Mouse (Mus musculus) MEL-GATA-1-ER (cell line): ENCODE results near the gene Prex1.

ENCODE experiments used
- DNase-seq: peaks from one replicate; pipeline ENCODE4 v3.0.0-alpha.2; 2012; ENCODE audit warnings: low read depth; ENCODE audit errors: extremely low read depth

Prex1 gene

DNA sequence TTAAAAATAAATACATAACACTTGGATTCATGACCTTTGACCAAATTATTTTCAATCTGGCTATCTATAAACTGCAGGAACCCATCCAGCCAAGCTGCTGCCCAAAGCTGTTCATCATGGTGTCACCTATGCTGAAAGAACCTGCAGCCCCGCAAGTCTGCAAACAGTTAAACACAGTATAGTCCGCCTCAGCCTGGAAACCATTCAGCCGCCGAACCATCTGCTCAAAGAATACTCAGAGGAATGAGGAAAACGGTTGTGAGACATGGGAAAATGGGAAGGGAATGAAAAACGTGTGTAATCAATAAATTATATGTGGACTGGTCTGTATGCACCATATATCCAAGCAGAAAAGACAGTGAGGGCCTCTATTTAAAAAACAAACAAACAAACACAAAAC, 13.3 kb upstream of the Prex1 start:
- no peak for DNase-seq

DNA sequence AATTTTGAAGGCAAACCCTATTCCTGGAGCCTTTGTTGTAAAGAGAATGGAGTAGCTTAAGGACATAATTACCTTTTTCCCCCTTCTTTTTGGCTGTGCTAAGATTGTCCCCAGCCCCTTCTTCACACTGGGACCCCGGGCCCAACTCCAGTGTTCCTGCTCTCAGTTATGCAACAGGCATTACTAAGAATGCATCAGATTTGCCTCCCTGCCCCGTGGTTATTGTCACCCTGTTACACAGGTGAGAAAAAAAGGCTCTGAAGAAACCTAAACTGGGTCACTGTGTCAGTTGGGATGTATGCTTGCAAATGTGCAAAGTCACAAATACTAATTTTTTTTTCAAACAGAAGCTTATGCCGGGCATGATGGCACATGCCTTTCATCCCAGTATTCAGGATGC, 6.8 kb upstream of the Prex1 start:
- DNase-seq = no peak

DNA sequence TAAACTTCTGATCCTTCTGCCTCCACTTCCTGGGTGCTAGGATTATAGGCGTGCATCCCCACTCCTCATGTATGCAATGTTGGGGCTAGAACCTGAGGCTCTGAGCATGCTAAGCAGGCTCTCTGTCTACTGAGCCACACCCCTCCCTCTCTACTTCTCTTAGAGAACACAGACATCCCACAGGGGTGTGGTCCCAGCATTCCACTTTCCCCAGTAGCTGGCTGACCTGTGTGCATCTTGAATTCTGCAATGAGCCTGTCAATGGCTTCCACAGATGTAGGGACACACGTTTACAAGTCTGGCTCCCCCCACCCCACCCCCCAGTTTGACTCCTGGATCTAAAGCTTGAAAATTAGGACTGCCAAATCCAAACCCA, 6.3 kb upstream of the Prex1 start:
- no peak for DNase-seq

DNA sequence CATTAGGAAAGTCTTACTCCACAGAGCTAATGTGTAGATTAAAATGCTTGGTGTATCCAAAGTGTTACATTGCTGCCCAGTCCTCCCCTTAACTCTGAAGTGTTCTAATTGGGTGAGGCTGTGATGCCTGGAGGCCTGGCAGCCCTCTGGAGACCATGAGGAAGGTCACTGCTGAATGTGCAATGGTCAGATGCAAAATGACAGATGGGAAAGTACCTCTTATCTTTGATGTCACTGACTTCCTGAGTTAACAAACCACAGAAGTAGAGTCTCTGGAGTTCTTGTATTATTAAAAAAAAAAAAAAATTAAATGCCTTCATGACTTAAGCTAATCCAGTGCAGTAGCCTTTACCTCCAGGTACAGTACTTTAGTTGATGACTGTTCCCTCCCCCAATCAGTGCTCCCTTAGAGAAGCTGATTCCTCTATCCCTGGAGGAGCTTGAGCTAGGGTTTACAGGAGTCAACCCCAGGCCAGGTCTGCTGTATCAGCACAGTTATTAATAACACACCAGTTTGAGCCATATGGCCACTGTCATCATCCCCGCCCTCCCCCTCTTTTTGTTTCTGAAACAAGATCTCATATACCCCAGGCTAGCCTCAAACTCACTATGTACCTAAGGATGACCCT, 5.8 kb upstream of the Prex1 start:
- peak; percentile 47 for DNase-seq

DNA sequence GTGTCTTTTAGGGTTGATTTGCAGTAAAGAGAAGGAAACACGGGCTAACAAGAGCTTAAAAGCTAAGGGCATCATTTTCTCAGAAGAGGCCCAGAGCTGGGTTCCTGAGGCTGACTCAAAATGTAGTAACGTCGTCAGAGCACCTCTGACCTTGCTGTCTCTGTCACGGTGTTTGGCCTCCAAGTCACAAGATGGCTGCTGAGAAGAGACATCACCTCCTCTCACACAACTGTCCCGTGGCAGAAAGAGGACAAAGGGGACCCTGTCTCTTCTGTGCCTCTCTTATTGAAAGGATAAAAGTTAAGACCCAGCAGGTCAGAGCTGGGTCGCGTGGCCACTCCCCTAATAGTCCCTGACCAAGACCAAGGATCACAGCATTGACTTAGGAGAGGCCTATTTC, 2.4 kb upstream of the Prex1 start:
- no peak for DNase-seq

DNA sequence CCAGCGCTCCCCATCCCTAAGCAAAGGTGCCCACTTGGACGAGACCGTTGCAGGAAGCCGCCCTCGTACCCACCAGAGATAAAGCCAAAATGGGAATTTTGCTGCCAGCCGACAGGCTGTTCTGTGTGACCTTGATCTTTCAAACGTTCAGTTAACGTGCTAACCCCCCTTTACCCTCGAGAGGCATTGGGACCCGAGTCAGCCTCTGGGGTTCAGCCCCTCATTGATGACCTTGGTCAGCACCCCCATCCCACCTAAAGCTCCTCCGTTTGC, 731 bp upstream of the Prex1 start:
- no peak for DNase-seq

DNA sequence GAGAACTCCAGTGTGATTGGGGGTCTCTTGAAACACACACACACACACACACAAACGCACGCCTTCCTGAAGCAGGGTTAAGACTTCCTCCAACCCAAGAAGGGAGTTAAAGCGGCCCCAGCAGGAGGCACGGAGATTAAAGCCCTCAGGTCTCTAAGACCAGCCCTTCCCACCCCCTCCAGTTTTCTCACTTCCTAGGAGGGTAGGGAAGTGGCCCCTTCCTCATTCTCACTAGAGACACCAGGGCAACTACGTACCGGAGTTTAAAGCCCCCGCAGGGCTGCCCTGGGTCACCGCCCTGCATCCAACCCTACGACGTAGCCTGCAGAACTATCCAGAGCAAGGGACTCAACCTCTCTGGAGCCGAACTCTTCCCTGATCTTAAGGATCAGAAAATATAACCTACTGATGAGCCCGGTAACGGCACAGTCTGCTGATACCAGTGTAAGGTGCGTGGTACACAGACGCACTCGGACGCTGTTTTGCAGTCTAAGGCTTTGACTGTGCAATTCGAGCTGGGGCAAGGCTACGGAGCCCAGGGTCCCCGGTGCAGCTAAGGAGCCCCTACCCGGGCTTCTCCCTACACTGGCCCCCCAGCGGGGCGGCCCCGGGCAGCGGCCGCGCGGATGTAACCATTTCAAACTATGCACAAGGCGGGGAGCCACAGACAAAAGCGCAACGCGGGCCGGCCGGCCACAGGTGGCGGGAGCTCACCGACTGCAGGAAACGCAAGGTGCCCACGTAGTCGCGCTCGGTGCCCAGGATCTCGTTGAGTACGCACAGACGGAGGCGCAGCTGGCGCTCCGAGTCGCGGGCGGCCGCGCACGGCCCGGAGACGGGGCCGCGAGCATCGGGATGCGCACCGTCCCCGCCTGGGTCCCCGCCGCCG, 587 bp downstream of the Prex1 start:
- peak; percentile 65 for DNase-seq

DNA sequence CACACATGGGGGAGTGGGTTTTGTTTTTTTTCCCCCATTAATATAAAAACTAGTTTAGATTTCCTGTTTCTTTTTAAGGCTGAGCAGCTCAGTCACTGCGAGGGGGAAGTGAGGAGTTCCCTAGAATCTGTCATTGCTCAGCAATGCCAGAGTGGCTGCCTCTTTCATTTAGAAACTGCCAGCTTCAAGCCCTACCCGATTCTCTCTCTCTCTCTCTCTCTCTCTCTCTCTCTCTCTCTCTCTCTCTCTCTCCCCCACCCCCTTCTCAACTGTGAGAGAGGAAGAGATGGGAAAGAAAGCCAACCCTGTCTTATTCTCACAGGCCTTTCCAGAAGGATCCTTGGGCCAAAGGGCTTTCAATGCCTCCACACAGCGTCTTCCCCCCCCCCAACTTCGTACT, 1.3 kb downstream of the Prex1 start:
- peak; percentile 52 for DNase-seq

DNA sequence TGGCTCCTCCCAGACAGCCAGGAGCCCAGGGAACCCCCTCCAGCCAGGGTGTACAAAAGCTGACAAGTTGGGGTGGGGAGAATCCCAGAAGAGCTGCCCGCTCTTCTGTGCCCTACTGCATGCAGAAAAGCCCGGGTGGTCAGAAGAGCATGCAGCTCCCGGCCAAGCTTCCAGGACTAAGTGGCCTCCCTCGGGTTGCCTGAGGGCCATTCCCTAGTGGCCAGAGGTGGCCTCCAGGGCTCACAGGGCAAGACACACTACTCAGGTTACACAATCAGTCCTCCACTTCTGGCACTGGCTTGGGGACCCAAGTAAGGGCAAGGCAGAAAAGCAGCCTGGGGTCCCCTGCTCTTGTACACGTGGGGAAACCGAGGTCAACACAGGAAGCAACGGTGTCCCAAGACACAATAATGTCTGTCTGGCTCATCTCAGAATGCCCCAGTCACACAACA, 1.9 kb downstream of the Prex1 start:
- no peak for DNase-seq

DNA sequence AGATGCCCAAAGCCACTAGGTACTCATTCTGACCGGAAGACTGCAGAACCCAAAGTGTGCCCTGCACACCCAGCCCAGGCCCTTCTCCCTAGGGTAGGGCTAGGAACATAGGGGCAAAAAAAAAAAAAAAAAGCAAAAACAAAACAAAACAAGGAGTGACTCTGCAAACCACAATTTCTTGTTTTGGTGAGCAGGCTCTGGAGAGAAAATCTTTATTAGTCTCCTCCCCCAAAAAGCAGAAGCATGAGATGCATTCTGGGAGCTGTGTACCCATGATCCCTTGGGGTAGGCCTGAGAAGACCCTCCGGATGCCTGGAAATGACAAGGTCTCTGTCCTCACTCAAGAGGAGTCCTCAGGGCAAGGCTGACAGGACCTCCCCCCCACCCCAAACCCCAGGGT, 3.7 kb downstream of the Prex1 start:
- peak; percentile 57 for DNase-seq

DNA sequence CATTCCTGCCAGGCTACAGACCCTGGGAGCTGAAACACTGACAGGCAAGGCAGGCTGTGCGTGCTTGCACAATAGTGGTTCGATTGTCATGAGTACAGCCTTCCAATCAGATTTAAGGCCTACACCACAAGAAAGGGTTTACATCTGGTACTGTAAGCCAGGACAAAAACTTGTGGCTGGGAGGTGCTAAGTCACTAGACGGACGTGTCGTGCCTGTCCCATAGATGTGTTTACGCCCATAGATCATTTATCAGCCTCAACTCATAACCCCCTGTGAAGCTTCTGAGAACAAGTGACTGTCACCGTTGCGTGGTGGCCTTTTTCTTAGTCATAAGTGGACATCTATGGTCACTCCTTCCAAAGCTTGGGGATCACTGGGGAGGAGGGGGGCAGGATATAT, 5.3 kb downstream of the Prex1 start:
- no peak for DNase-seq

DNA sequence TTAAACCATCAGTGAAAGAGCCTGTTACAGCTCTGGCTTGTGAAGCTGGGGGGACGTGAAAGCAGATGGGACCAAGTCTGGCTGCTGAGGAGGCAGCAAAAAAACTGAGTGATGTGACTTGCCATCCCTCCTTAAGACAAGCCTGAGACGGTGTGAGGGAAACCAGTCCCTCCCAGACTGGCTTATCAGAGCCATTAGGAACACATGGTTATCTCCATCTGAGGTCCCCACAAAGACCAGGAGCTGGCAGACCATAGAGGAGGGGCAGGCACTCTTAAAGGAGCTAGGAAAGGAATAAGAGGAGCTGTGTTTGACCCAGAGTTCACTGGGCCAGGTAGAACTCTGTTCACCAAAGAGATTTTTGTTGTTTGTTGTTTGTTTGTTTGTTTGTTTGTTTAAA, 7.1 kb downstream of the Prex1 start:
- DNase-seq = peak; percentile 51

DNA sequence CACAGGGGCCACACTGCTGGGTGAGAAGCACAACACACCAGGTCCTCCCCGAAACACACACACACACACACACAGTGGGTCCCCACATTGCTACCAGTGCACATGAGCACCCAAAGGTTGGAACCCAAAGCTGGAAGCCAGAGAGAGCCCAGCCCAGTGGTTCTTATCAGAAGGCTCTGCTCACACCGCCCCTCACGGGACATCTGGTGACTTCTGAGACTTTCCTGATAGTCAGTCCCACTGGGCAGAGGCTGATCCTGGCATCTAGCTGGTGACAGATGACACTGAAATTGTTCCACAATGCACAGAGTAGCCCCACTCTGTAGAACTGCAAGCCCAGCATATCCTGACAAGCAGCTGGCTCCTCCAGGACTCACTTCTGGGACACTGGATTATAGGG, 10.1 kb downstream of the Prex1 start:
- peak; percentile 41 for DNase-seq

DNA sequence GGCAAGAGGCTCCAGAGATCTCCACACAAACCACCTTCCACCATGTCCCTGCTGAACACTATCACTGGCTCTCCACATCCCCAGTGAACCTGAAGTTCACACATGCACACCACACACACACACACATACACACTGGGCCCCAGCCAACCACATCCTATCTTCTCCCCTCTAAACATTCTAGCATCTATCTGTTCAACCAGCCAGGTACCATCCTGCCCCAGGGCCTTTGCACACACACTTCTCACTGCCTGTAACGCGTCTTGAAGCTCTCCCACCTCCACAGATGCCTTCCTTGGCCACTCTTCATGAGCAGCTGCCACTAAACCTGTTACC, 11.6 kb downstream of the Prex1 start:
- DNase-seq = no peak

DNA sequence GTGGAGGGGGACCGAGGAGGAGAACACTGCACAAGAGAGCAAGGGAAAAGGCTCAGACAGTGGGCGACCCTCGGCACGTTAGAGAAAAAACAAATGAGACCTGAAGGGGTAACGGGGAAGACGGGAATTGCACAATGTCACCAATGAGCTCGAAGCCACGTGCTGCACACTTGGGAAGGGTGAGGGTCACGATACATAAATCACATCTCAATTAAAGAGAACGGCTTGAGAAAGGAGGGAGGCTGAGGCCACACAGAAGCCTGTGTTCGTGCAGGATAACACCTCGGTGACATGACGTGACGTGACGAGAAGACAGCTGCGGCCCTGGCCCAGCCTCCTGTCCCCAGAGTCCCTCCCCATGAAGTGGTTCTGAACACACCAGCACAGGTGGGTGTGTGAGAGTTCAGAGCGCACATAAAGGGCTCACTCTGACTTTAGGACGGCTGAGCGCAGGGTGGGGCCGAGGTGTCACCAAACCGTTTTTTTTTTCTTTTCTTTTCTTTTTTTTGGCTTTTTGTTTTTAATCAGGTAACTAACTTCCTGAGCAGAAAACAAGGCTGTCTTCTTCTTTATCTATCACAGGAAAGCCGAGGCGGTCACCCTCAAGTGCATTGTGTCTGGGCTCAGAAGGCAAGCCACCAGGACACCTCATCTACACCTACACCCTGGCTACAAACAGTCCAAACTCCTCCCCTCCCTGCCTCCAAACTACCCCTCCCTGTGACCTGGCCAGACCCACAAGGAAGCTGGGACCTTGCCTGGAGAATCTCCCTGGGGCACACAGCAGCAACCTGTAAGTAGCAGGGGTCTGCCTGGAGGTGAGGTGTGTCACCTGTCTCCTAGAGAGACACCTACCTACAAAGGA, 12.2 kb downstream of the Prex1 start:
- no peak for DNase-seq

DNA sequence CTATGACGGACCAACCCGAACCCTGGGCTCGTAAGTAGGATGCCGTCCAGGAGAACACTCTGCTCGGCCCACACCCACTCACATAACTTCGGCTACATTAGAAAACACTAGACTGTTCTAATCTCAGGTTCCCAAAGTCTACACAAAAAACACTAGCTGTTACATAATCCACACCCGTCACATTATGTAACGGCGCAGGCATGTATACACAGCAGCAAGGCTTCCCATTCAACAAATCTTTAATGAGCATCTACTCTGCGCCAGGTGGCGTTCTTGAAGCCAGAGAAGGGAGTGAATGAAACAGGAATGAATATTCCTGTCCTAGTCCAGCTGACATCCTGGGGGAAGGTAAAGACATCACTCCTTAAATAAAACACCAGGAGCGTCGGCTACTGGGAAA, 12.9 kb downstream of the Prex1 start:
- no peak for DNase-seq

DNA sequence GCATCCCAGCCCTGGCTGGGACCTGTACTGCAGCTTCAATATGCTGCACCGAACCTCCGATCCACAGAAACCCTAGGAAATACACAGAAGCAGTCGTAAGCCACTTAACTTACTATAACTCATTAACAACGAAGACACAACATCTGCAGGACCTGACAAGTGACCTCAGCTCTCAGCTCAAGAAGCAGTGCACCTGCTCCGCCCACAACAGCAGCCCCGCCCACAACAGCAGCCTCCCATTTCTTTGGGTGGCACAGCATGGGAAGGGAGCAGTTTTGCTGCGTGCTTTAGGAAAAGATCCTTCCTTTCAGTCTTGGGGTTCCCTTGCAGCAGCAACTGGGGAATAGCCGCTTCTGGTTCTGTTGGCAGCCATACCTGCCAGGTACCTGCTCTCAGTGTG, 13.5 kb downstream of the Prex1 start:
- DNase-seq = no peak

DNA sequence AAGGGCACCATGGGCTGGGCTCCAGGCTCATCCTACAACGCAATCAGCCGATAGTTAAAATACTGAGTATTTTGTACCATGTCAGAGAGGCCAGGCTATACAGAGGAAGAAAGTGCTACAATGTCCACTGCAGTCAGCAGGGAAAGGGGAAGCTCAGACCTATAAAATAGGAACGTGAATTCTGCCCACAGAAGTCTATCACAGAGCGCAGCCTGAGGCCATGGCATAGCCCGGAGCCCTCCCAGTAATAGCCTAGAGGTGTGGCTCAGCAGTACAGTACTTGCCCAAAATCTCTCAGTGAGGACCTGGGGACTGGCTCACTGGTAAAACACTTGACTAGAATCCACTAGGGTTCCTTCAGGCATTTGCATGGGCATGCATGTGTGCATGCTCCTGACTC, 14.1 kb downstream of the Prex1 start:
- no peak for DNase-seq

DNA sequence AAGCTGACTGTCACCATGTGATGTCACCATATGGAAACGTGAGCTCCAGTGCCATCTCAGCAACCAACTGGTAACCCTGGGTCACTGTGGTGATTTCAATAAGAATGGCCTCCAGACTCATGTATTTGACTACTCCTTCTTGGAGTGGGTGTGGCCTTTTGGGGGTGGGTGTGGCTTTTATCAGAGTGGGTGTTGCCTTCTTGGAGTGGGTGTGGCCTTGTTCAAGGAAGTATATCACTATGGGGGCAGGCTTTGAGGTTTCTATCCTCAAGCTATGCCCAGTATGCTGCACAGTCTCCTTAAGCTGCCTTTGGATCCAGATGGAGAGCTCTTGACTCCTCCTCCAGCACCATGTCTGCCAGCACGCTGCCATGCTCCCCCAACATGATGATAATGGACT, 19.0 kb downstream of the Prex1 start:
- DNase-seq = no peak

DNA sequence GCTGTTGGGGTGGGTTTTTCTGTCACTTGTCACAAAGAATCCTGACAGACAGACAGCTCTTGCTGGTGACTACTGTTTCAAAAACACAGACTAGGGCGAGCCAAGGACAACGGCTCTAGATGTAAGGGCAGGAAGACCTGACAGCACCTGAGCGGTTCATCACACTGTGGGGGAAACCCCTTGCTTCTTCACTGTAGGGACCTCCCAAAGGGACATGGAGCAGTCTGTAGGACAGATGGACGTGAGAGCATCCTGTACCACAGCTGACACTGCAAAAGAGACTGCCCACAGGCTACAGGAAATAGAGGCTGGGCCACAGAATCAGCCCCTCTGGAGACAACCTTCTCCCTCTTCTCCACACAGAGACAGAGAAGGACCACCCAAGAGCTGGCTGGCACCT, 20.2 kb downstream of the Prex1 start:
- DNase-seq = no peak

DNA sequence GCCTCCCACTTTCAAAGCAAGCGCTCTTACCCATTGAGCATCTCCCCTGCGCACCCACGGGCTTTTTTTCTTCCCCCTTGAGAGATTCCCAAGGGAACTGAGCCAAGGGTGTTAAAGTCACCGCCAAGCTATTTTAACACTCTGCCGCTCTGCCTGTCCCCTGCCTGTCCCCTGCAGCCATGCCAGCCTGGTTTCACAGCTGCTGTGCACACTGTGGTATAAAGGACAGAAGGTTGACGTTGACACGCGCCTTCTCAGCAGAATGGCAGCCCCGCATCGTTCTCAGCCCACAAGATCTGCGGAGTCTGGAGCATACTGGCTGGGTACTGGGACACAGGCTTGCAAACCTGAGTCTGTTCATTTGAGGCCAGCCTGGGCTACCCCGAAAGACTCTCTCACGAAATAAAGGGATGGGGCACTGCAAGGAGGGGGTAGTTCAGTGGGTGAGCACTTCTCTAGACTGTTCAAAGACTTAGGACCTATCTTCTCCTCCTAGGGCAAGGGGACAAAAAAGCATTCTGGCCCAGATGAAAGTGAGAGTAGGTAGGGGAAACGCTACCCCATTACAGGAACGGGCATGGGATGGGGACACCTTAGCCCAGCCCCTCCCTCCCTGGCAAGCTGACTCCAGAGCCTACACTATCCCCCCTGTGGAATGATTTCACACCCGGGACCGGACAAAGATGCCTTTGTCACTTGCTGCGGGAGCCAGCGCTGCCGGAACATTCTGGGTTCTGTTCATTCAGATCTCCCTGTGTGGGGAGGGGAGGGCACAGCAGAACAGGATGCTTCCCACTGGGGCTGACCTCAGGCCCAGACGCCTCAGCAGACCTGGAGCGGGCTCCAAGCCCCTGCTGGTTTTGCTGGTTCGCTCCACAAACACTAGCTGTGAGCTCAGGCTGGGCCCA, 21.8 kb downstream of the Prex1 start:
- DNase-seq = no peak

DNA sequence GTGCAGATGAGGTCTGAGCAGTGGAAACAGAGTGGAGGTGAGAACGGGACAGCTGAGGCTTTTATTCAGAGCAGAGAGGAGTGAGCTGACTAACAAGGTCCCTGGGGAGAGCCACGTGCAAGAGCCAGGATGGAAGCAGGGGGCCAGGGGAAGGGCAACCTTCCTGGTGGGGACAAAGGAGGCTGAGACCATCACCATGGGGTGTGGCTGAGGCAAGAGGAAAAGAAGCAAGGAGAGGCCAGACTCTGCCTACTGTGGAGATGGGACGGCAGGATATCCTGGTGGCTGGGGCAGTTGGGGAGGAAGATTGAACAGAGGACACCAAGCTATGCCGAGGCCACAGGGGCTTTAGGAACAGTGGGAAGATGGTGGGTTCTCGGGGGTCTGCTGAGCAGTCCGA, 26.7 kb downstream of the Prex1 start:
- no peak for DNase-seq
